Mouse (Mus musculus): ENCODE results near the gene Sox5. TPM values are rescaled to one million over a fixed set of nuclear protein-coding genes. Genes with fewer than 3 reads are reported as not detected.

The Sox5 gene
- total RNA-seq, 4 experiments from 2014 or later = 11.7 to 35.6 (median 21.6) TPM

GRCm38 (mm10) chr6:144170541-144170940 is 611.2 kb downstream of the Sox5 start:
- no peak for DNase-seq

DNA sequence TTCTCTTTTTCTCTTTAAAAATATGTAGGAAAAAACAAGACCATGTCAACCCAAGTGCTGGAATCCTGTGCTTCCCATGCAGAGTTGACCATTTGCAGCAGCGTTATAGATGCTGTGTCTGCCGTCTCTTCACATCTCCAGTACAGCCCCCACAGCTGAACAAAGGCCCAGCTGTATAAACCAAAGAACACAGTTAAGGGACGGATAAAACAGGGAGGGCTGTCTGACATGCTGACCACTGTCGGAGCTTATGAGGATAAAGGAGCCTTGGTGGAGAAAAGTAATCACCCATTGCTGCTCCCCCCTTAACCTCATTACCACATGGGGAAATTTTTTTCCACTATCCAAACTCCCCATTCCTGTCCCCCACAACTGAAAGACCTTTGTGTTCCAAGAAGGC is 612.0 kb downstream of the Sox5 start:
- no peak for DNase-seq

DNA sequence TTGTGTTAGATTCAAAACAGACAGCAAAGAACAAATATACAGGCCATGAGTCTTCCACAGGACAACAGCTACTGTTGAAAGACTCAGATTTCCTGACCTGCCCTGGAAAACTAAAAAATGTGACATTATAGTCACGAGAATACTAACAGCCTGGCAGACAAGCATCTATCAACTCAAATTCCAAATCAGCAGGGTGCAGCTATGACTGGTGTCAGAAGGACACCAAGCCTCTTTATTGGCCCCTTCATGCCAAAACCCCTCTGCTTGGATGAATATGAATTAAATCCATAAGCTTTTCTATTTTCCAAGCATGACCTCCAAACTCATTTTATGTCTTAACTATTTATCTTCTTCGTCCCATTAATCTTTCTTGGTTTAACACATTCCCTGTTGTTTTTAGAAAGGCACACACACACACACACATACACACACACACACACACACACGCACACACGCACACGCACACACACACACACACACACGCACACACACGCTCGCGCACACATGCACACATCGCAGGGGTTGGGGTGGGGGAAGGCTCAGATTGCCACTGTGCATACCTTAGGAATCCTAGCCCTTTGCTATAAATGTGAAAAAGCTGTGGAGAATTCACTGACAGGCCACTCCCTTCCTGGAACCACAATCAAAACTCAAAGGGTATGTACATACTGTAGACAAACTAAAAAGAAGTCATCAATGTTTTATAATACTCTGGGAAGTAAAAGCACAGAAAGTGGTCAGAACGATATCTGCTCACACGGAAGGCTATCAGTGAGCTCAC is 612.9 kb downstream of the Sox5 start:
- no peak for DNase-seq

GRCm38 (mm10) chr6:144167058-144167457 is 614.7 kb downstream of the Sox5 start:
- DNase-seq = no peak

DNA sequence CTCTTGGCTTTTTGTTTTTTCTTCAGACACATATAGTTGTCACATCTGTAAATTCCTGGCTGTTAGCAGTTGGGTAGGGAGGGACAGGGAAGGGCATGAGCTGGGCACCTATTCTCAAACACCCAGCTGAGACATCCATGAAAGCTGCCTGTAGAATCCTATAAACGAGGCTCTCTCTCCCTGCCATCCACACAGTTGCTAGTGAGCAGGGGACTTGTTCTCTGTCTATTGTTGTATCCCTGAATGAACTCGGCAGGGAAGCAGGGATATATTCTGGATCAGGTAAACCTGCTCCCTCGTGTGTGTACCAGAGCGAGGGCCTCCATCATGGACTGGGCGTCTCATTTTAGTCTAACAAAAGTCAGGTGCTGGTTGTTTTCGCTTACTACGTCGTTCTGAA is 615.1 kb downstream of the Sox5 start:
- no peak for DNase-seq

DNA sequence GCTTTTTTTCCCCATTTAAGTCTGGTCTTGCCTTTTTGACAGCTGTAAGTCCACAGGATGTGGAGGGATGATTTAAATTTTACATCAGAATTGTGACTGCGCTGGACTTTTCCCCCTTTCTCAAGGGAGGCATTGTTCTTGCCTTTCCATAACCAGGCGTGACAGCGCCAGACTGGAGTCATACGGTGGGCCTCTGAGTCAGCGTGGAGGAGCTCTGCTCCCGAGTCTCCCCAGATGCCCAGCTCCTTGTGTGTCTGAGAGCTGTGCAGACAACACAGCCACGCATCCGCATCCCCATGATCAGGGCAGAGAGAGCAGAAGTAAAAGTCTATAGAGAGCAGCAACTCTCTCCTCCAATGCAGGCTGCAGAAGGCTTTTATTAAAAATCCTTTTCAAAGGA is 615.7 kb downstream of the Sox5 start:
- DNase-seq = no peak

DNA sequence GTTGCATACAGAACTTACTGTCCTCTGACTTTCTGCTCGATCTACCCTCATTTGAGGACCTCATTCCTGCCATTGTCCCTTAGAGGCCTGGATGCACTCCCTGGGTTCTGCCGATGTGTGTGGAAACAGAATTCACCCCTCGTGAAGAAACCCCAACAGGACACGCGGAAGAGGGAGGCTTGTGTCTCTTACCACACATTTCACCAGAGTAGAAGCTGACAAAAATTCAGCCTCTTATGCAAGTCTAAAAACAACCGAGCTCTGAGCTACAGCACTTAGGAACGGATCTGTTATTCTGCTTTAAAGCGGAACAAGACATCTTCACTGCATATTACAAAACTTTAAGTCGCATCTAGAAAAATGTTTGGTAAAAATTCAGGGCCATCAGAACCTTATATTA is 618.3 kb downstream of the Sox5 start:
- no peak for DNase-seq

GRCm38 (mm10) chr6:144158637-144159036 is 623.1 kb downstream of the Sox5 start:
- DNase-seq = no peak

GRCm38 (mm10) chr6:144154892-144155424 is 626.8 kb downstream of the Sox5 start:
- no peak for DNase-seq

GRCm38 (mm10) chr6:144151957-144152356 is 629.8 kb downstream of the Sox5 start:
- DNase-seq = no peak

DNA sequence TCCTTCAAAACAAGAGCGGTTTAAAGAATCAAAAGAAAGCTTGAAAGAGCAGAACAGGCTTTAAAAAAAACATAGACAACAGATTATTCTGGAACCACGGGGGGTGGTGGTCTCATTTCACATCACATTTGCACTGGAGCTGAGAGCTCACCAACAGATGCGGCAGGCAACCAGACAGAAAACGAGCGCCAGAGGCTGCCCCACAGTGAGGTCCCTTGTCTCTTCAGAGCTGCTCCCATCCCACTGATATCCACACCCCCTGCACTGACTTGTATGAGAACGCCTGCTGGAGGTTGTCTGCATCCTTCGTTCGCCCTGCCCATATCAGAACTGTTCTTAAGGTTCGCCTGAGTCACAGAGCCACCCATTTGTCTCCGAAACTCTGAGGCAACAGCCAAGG is 630.7 kb downstream of the Sox5 start:
- peak; percentile 2 for DNase-seq

DNA sequence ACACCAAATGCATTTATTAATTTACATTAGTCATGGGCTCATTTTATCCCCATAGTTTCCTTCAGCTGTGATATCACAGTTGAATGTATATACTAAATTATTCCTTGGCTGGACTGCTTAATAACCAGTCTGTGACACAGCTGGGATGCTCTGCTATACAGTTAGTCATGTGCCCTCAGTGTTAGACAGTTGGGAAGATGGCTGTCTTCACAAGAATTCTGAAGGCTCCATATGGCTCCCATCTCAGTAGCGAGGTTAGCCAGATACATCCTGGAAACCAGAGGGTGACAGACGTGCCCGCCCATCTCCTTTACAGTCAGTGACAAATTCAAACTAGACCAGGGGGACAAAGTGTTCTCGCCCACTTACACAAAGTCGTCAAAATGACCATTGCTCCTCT is 644.4 kb downstream of the Sox5 start:
- no peak for DNase-seq

GRCm38 (mm10) chr6:144136894-144137293 is 644.9 kb downstream of the Sox5 start:
- DNase-seq = no peak

- DNase-seq = no peak
These were observed 651.9 kb downstream of the Sox5 start for GRCm38 (mm10) chr6:144129927-144130326.

DNA sequence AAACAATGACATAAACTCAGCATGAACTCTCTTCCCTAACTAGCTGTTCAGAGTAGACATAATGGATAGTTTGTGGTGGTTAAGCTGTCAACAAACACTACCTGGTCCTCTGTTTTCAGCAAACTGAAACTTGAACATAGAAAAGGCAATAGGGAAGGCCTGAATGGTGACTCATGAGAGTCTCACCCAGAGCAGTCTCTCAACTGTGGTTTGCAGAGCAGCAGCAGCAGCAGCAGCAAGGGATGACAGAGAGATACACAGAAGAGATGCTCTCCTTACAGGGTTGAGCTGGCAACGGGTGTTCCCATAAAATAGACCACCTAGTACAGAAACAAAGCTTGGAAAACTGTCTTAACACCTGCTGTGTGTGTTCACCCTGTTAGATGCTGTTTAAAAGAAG is 661.8 kb downstream of the Sox5 start:
- DNase-seq = no peak

DNA sequence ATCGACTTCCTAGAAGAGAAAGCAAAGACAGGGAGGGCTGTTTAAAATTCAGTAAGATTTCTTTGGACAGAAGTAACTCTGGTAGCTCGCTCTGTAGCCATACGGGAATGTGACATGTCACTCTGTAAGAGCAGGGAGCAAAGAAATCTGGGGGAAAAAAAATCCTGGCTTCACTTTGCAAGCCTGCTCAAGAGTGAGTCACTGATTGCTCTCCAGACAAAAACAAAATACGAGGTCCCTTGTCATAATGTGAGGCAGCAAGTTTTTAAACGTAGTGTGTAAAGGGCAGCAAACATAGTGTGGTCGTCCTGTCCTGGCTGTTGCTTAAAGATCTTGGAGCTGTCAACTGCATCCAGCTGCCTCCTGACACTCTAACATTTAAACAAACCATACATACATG is 665.1 kb downstream of the Sox5 start:
- DNase-seq = no peak

- DNase-seq = no peak
These were observed 670.2 kb downstream of the Sox5 start for GRCm38 (mm10) chr6:144111561-144111960.

- DNase-seq = no peak
These were observed 674.9 kb downstream of the Sox5 start for GRCm38 (mm10) chr6:144106848-144107247.

GRCm38 (mm10) chr6:144105645-144106044 is 676.1 kb downstream of the Sox5 start:
- no peak for DNase-seq

DNA sequence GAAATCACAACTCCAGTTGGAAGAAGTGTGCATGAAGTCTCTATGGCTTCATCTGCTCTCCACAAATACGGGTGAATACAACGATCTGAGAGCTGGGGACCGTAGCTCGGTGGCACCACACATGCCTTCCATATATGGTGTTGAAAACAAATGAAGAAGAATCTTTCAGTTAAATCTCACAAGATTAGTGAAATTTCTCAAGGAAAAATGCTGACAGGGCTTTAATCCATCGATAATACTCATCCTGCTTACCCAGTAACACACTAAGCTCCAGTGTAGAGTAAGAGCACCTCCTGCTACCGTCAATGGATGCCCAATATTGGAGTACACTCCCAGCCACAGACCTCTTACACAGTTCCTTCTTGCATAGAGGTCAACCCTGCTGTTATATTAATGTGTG is 678.2 kb downstream of the Sox5 start:
- no peak for DNase-seq

DNA sequence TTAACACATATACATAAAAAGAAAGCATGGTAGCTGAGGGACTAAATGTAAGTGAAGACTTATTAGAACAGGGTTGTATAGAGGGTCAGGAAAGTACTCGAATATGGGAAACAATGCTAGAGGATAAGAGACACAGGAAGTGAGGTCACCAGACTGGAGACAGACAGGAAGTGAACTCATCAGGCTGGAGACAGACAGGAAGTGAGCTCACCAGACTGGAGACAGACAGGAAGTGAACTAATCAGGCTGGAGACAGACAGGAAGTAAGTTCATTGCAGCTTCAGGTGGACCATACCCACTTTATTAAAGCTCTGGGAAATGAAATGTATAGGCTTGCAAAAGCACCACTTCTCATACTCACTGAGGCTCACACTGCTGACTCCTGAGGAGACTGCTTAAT is 680.9 kb downstream of the Sox5 start:
- no peak for DNase-seq

DNA sequence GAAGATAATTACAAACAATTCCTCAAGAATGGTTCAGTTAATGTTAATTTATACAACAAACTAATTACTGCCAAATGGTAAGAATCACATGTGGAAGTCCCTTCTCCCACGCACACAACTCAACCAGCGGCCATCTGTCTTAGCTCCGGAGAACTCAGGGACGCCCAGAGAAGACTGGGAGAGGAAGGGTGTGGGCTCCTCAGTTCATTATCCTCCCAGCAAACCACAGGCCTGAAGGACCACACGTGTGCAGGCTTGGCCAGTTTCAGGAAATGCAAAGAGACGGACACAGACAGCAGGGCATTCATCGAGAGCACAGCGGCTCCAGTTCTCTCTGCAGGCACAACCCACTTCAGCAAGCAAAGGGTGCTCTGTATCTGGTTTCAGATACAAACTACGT is 683.7 kb downstream of the Sox5 start:
- no peak for DNase-seq

DNA sequence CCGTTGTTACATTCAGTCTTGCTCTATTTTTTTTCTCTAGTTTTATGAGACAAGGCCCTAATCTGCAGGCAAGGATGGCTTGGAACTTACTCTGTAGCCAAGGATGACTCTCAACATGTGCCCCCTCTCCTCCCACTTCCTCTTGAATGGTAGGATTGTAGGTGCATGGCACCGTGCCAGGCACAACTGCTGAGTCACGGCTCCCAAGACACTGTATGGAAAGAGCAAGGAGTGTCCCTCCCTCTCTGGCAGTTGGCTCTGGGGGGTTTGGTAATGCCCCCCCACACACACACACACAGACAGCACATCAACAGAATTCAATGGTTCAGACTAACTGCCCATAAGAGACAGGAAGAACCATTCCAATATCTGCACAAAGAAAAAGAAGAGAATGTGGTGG is 693.5 kb downstream of the Sox5 start:
- DNase-seq = no peak

DNA sequence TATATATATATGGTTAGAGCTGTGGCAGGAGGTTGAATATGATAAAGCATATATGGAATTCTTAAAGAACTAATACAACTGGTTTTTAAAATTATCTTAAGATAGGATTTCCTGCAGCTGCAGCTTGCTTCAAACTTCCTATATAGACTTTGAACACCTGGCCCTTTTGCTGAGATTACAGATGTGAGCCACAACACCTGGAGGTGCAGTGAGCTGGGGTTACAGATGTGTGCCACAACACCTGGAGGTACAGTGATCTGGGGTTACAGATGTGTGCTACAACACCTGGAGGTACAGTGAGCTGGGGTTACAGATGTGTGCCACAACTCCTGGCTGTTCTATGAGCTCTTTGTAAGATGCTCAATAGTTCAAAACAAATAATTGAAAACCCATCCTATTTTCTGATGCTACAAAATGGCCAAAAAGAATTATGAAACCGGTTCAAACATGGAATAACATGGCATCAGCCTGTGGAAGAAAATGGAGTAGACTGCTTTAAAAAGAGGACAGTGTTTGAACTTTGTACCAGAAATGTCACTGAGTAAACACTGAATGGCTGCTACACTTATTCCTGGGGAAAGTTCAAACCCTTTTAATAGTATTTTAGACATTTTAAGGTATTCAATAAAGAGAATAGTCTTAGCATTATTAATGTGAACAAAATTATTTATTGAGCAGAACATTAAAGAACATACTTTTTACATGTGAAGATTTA is 695.5 kb downstream of the Sox5 start:
- no peak for DNase-seq
